Mouse (Mus musculus) CH12.LX (cell line): ENCODE data around the gene Abca1. TPM values are rescaled to one million over a fixed set of nuclear protein-coding genes. Genes with fewer than 3 reads are reported as not detected.

ENCODE experiments used
- DNase-seq: peaks from one replicate; pipeline ENCODE4 v3.0.0-alpha.2; 2013; ENCODE audit errors: extremely low read depth
- H3K27ac ChIP-seq: 2 replicates; pipeline ENCODE4 v1.5.1; 2012; ENCODE audit warnings: low read depth, mild to moderate bottlenecking, control low read depth, moderate library complexity; ENCODE audit not compliant: insufficient read depth
- H3K27me3 ChIP-seq: replicated peaks from 2 replicates; pipeline ENCODE3; 2012; ENCODE audit warnings: inconsistent platforms
- H3K36me3 ChIP-seq, 2 experiments: replicated peaks in 1 of 2; 2 replicates each; pipeline versions ENCODE3 to v1.6.1; 2012; ENCODE audit warnings: inconsistent platforms in 1 of 2, low read length in 1 of 2, mild to moderate bottlenecking in 1 of 2, mixed read lengths in 1 of 2, moderate library complexity in 1 of 2; ENCODE audit not compliant: control insufficient read depth in 1 of 2, insufficient read depth in 1 of 2
- H3K4me1 ChIP-seq, 2 experiments: 2 replicates each; pipeline ENCODE4 v1.6.1; 2012; ENCODE audit warnings: inconsistent platforms in 1 of 2, moderate library complexity in 1 of 2; ENCODE audit not compliant: insufficient read depth in 2 of 2, control insufficient read depth in 1 of 2
- H3K4me2 ChIP-seq: 2 replicates; pipeline ENCODE4 v1.6.1; 2012; ENCODE audit warnings: low read depth, mild to moderate bottlenecking, control low read depth; ENCODE audit not compliant: poor library complexity, insufficient read depth, severe bottlenecking
- H3K4me3 ChIP-seq, 3 experiments: fragments of 150-350 bp in 1 of 3; sonication (generic) in 1 of 3; replicated peaks in 1 of 3; 2 replicates each; pipeline versions ENCODE3 to v1.5.1; 2011 to 2012; ENCODE audit warnings: low read depth in 2 of 3, low read length in 2 of 3, mild to moderate bottlenecking in 2 of 3, moderate library complexity in 2 of 3, control low read depth in 1 of 3, improper control_type of control experiment in 1 of 3, inconsistent platforms in 1 of 3, mixed read lengths in 1 of 3; ENCODE audit not compliant: poor library complexity in 1 of 3
- H3K79me2 ChIP-seq: replicated peaks from 2 replicates; pipeline ENCODE4 v1.6.1; 2012; ENCODE audit warnings: mild to moderate bottlenecking, moderate library complexity; ENCODE audit not compliant: control insufficient read depth, poor library complexity, insufficient read depth, severe bottlenecking; ENCODE audit errors: extremely low read depth
- H3K9ac ChIP-seq: 2 replicates; pipeline ENCODE4 v1.6.1; 2012; ENCODE audit warnings: low read depth, mild to moderate bottlenecking, control low read depth, moderate library complexity; ENCODE audit not compliant: insufficient read depth
- H3K9me3 ChIP-seq: replicated peaks from 2 replicates; pipeline ENCODE3; 2012; ENCODE audit warnings: low read length, inconsistent platforms, mixed read lengths
- CHD1 ChIP-seq: IDR thresholded peaks from 2 replicates; pipeline ENCODE4 v1.6.1; 2012; ENCODE audit warnings: low read depth, low read length, improper control_type of control experiment, inconsistent platforms
- CHD2 ChIP-seq: IDR thresholded peaks from 2 replicates; pipeline ENCODE4 v1.6.1; 2011; ENCODE audit warnings: low read length, improper control_type of control experiment
- CTCF ChIP-seq, 2 experiments: IDR thresholded peaks in 1 of 2; conservative IDR thresholded peaks in 1 of 2; 2 replicates each; pipeline ENCODE4 v1.5.1; 2011 to 2012; ENCODE audit warnings: low read depth in 2 of 2, low read length in 2 of 2, improper control_type of control experiment in 1 of 2, inconsistent platforms in 1 of 2, mild to moderate bottlenecking in 1 of 2, moderate library complexity in 1 of 2
- EP300 ChIP-seq: IDR thresholded peaks from 2 replicates; pipeline ENCODE4 v1.6.1; 2011; ENCODE audit warnings: low read length, improper control_type of control experiment
- GABPA ChIP-seq: IDR thresholded peaks from 2 replicates; pipeline ENCODE4 v1.6.1; 2012; ENCODE audit warnings: low read depth, low read length, improper control_type of control experiment, inconsistent platforms; ENCODE audit not compliant: insufficient replicate concordance
- HCFC1 ChIP-seq: IDR thresholded peaks from 2 replicates; pipeline ENCODE4 v1.6.1; 2012; ENCODE audit warnings: low read depth, mild to moderate bottlenecking, inconsistent platforms, low read length, improper control_type of control experiment
- IRF4 ChIP-seq: IDR thresholded peaks from 2 replicates; pipeline ENCODE4 v1.6.1; 2014; ENCODE audit warnings: low read depth, mild to moderate bottlenecking, inconsistent platforms, low read length, improper control_type of control experiment
- JUN ChIP-seq: IDR thresholded peaks from 2 replicates; pipeline ENCODE4 v1.6.1; 2011; ENCODE audit warnings: low read depth, mild to moderate bottlenecking, low read length, improper control_type of control experiment, moderate library complexity; ENCODE audit not compliant: insufficient read depth
- MAFK ChIP-seq: IDR thresholded peaks from 2 replicates; pipeline ENCODE4 v1.6.1; 2011; ENCODE audit warnings: low read length, improper control_type of control experiment; ENCODE audit not compliant: insufficient replicate concordance
- MAZ ChIP-seq: IDR thresholded peaks from 2 replicates; pipeline ENCODE4 v1.6.1; 2012; ENCODE audit warnings: low read depth, mild to moderate bottlenecking, inconsistent platforms, low read length, improper control_type of control experiment, moderate library complexity
- MXI1 ChIP-seq: IDR thresholded peaks from 2 replicates; pipeline ENCODE4 v1.6.1; 2011; ENCODE audit warnings: mild to moderate bottlenecking, low read depth, low read length, improper control_type of control experiment
- MYC ChIP-seq: IDR thresholded peaks from 2 replicates; pipeline ENCODE4 v1.6.1; 2011; ENCODE audit warnings: low read depth, mild to moderate bottlenecking, improper control_type of control experiment, low read length
- NRF1 ChIP-seq: IDR thresholded peaks from 2 replicates; pipeline ENCODE4 v1.6.1; 2014; ENCODE audit warnings: low read depth, mild to moderate bottlenecking, inconsistent platforms, low read length, improper control_type of control experiment, moderate library complexity
- PAX5 ChIP-seq: IDR thresholded peaks from 2 replicates; pipeline ENCODE4 v1.6.1; 2012; ENCODE audit warnings: low read length, inconsistent platforms, mixed read lengths
- RAD21 ChIP-seq: IDR thresholded peaks from 2 replicates; pipeline ENCODE4 v1.6.1; 2011; ENCODE audit warnings: low read depth, mild to moderate bottlenecking, low read length, improper control_type of control experiment, moderate library complexity
- RCOR1 ChIP-seq: conservative IDR thresholded peaks from 2 replicates; pipeline ENCODE4 v1.6.1; 2012; ENCODE audit warnings: low read depth, mild to moderate bottlenecking, inconsistent platforms, low read length, improper control_type of control experiment
- SMC3 ChIP-seq: IDR thresholded peaks from 2 replicates; pipeline ENCODE4 v1.6.1; 2011; ENCODE audit warnings: low read depth, low read length, improper control_type of control experiment
- TBP ChIP-seq: conservative IDR thresholded peaks from 2 replicates; pipeline ENCODE4 v1.6.1; 2011; ENCODE audit warnings: low read depth, low read length, improper control_type of control experiment
- TCF12 ChIP-seq: IDR thresholded peaks from 2 replicates; pipeline ENCODE4 v1.6.1; 2014; ENCODE audit warnings: low read depth, mild to moderate bottlenecking, inconsistent platforms, low read length, improper control_type of control experiment
- UBTF ChIP-seq: IDR thresholded peaks from 2 replicates; pipeline ENCODE4 v1.6.1; 2012; ENCODE audit warnings: low read depth, mild to moderate bottlenecking, inconsistent platforms, low read length, improper control_type of control experiment, moderate library complexity
- USF1 ChIP-seq: IDR thresholded peaks from 2 replicates; pipeline ENCODE4 v1.6.1; 2014; ENCODE audit warnings: low read depth, mild to moderate bottlenecking, inconsistent platforms, low read length, improper control_type of control experiment
- ZC3H11A ChIP-seq: IDR thresholded peaks from 2 replicates; pipeline ENCODE4 v1.6.1; 2012; ENCODE audit warnings: low read depth, mild to moderate bottlenecking, inconsistent platforms, low read length, improper control_type of control experiment
- ZKSCAN1 ChIP-seq: IDR thresholded peaks from 2 replicates; pipeline ENCODE4 v1.6.1; 2012; ENCODE audit warnings: low read depth, inconsistent platforms, low read length, improper control_type of control experiment, borderline replicate concordance
- ZMIZ1 ChIP-seq: IDR thresholded peaks from 2 replicates; pipeline ENCODE4 v1.6.1; 2012; ENCODE audit warnings: low read depth, mild to moderate bottlenecking, inconsistent platforms, low read length, improper control_type of control experiment
- ZNF384 ChIP-seq: IDR thresholded peaks from 2 replicates; pipeline ENCODE4 v1.6.1; 2012; ENCODE audit warnings: low read depth, low read length, improper control_type of control experiment, inconsistent platforms
- dilution Hi-C: fragments of 300-500 bp; cut with MboI; formaldehyde crosslinking; loops from 2 replicates; pipeline ENCODE4 v1.14.3; 2020; ENCODE audit warnings: low sequenced_read_pairs; ENCODE audit not compliant: extremely low pct_unique_long_range_greater_than_20kb, extremely low pct_ligation_motif_present
- in situ Hi-C: fragments of 300-500 bp; cut with MboI; formaldehyde crosslinking; loops from 3 replicates; pipeline ENCODE4 v1.14.3; 2019; ENCODE audit warnings: low sequenced_read_pairs, low pct_ligation_motif_present, low pct_unique_long_range_greater_than_20kb, mixed read lengths
- polyA plus RNA-seq: library from polyadenylated mRNA; unstranded; fragments of >175 nt; gene quantifications from 2 replicates; pipeline ENCODE4 v1.2.1, GENCODE M21; 2012; ENCODE audit warnings: low read depth; ENCODE audit not compliant: insufficient read length
- total RNA-seq, 2 experiments: library from RNA; depleted of rRNA; stranded (reverse); fragments of 300-350 nt in 1 of 2; fragments of >200 nt in 1 of 2; gene quantifications; 2 replicates each; pipeline ENCODE4 v1.2.3; 2012 to 2014

The Abca1 gene
- total and polyA plus RNA-seq, 3 experiments, result 0.13 to 0.46 (median 0.35) TPM

- H3K9ac ChIP-seq, result no peak overlapping the region
- H3K4me1 ChIP-seq, result peaks cover 0 to 9% of the 10 kb centered on the region in 2 experiments; a peak in 1 of 4 replicates
- in situ Hi-C loops (loop anchor here (25.0 kb wide), 1 partner anchor 483 kb away; no protein-coding TSS in a partner anchor), dilution Hi-C loops (no loop called here)
- H3K27me3 ChIP-seq, result no peaks in the 10 kb centered on the region
- no peak for DNase-seq
- H3K36me3 ChIP-seq, result no peaks in the 10 kb centered on the region
- no peaks in the 10 kb centered on the region for H3K9me3 ChIP-seq
- H3K79me2 ChIP-seq, result no peaks in the 10 kb centered on the region
- H3K4me2 ChIP-seq, result no peak overlapping the region
- no peak overlapping the region for H3K4me3 ChIP-seq
- TF ChIP-seq IRF4 (no peak), CTCF (conservative IDR thresholded peaks at IDR 0.05 in 1 of 2, IDR thresholded peaks at IDR 0.05 in 1 of 2; ENCODE audit: low read depth in 2 of 2, low read length in 2 of 2) (no peak), MYC (no peak), JUN (no peak), TCF12 (no peak), ZKSCAN1 (no peak), GABPA (no peak), ZNF384 (no peak), RCOR1 (no peak), SMC3 (no peak), RAD21 (no peak), HCFC1 (no peak), USF1 (no peak), UBTF (no peak), MAZ (no peak), TBP (no peak)
- H3K27ac ChIP-seq, result no peak overlapping the region
Measured at GRCm38 (mm10) chr4:53104634-53105033, 55.1 kb downstream of the Abca1 start.

GRCm38 (mm10) chr4:53102529-53102928 lies 57.2 kb downstream of the Abca1 start:
- H3K27me3 ChIP-seq, result no peaks in the 10 kb centered on the region
- H3K4me1 ChIP-seq, result no peaks in the 10 kb centered on the region
- no peaks in the 10 kb centered on the region for H3K36me3 ChIP-seq
- no peak for TF ChIP-seq MAFK
- TF ChIP-seq ZMIZ1, result no peak
- TF ChIP-seq EP300, result no peak
- no peak for TF ChIP-seq ZC3H11A
- no peak for TF ChIP-seq PAX5
- TF ChIP-seq CTCF (conservative IDR thresholded peaks at IDR 0.05 in 1 of 2, IDR thresholded peaks at IDR 0.05 in 1 of 2; ENCODE audit: low read depth in 2 of 2, low read length in 2 of 2), result no peak
- no peak for TF ChIP-seq ZKSCAN1
- no peak for TF ChIP-seq HCFC1
- TF ChIP-seq MAZ, result no peak
- no peak for TF ChIP-seq MXI1
- TF ChIP-seq NRF1, result no peak
- TF ChIP-seq CHD2, result no peak
- no peak for TF ChIP-seq CHD1
- no peak for TF ChIP-seq MYC
- DNase-seq, result no peak
- H3K27ac ChIP-seq, result no peak overlapping the region
- H3K79me2 ChIP-seq, result no peaks in the 10 kb centered on the region
- dilution Hi-C loops, result no loop called here
- H3K9ac ChIP-seq, result no peak overlapping the region
- in situ Hi-C loops, result loop anchor here (25.0 kb wide), 1 partner anchor 485 kb away; no protein-coding TSS in a partner anchor
- no peak overlapping the region for H3K4me2 ChIP-seq
- H3K4me3 ChIP-seq, result no peak overlapping the region
- no peaks in the 10 kb centered on the region for H3K9me3 ChIP-seq
